Mouse (Mus musculus): ENCODE results near the gene Supt3.

The Supt3 gene

DNA sequence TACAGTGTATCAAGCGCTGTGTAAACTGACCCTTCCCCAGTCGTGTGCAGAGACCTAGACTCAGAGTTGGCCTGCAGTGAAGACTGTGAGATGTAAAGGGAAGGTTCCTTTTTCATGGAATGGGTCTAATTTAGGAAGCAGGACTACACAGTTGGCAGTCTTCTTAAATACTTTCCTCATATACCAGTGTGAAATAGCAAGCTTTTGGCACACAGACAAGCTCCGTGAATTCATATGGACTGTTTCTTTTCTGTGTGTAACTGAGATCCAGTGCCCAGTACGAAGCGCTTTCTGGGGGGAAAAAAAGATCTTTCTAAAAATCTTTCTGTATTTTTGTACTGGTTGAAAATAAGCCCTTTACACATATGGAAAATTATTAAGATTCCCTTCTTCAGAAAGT is 286.8 kb downstream of the Supt3 start:
- DNase-seq = no peak

GRCm38 (mm10) chr17:45065465-45065864 is 288.5 kb downstream of the Supt3 start:
- no peak for DNase-seq

DNA sequence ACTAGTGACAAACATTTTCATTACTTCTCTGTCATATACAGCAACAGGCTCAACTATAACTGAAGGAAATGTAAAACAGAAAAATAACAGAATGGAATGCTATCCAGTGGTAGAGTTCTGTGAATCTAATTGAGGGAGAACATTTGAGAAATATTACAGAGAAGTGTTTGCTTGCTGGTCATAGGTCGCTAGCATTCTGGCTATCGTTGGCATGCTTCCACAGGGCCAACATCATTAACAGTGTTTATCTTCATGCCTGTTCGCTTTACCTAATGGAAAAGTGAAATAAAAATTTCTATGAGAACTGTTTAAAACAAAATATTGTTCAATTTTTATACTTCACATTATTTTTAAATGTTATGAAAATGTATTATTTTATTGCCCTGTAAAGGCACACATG is 290.5 kb downstream of the Supt3 start:
- DNase-seq = no peak

DNA sequence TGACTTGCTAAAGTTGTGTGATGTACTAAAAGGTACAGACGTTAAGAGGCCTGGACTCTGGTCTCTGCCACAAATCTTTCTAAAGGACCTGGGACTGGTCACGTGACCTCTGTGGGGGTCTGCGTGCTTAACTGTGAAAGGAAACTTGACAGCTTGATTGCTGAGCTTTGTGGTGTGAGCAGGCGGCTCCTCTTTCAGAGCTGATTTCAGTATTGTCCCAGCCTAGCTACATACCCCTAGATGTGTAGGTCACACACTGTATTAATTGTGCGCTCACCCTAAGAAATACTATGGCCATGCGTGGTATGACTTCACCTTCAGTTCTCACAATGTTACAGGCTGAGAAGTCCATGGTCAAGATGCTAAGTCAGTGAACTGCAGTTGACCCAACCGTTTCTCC is 291.4 kb downstream of the Supt3 start:
- DNase-seq = no peak

DNA sequence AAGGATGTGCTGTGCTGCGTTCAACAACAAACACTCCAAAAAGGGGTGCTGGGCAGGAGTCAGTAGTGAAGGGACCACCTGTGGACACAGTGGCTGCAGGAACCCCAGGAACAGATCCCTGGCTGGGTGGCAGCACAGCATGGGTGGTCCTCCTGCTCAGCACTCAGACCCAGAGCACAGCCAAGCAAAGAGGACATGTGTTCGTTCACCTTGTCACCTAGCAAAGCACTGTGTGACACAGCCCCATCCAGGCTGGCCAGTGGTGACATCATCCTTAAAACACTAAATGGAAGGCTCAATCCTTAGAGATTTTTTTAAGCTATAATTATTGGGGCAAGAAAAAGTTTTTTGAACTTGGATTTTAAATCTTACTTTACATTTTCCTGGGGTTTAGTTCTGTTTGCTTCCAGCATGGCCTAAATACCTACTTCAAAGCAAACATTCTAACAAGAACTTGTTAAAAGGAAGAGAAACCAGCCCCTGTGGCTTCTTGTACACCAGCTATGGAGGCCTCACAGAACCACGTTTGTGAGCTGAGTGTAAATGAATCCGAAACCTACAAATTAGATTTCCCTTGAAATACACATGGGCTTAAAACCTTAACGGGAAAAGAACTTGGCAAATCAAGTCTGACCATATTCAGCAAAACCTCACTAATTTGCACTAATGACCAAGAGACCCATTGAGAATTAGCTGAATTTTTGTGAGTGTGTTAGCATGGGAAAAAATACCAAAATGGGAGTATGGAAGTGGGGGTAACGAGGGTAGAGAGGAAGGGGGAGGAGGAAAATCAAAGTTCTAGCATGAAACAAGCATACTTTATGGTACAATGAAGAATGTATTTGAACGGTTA is 295.8 kb downstream of the Supt3 start:
- no peak for DNase-seq

DNA sequence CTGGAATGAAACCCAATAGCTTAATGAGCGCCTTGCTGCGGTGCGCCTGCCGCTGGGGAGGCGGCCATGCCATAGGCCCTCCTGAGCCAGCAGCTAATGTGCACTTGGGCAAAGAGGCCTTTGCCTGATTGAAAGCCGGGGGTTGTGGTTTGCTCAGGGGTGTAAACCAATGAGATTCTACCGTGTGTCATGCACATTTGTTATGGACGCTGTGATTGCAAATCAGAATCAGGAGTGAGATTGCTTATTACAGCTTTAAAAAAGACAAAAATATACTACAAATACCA is 296.3 kb downstream of the Supt3 start:
- no peak for DNase-seq

GRCm38 (mm10) chr17:45073779-45074178 is 296.8 kb downstream of the Supt3 start:
- DNase-seq = no peak

DNA sequence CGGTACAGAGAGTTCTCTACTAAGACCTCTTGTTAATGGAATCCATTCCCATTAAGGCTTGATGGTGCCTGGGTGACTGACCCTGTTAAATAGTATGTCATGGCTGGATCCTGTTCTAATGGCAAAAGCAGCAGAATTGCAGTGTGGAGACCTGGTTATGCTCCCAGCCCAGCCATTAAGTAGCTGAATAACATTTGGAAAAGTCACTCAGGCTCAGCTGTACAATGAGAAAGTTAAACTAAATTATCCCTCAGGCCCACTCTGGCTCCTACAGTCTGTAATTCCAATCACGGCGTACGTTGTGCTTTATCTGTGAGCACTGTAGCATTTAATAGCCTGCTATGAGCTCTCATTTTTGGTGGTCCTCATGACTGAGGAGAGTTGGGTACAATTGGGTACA is 300.0 kb downstream of the Supt3 start:
- DNase-seq = no peak

GRCm38 (mm10) chr17:45077921-45078640 is 301.1 kb downstream of the Supt3 start:
- no peak for DNase-seq

- DNase-seq = no peak
Observed at GRCm38 (mm10) chr17:45081521-45081920, 304.6 kb downstream of the Supt3 start.

- DNase-seq = peak; percentile 32
Observed at GRCm38 (mm10) chr17:45081955-45082475, 305.1 kb downstream of the Supt3 start.

- no peak for DNase-seq
Observed at GRCm38 (mm10) chr17:45086361-45086760, 309.4 kb downstream of the Supt3 start.

DNA sequence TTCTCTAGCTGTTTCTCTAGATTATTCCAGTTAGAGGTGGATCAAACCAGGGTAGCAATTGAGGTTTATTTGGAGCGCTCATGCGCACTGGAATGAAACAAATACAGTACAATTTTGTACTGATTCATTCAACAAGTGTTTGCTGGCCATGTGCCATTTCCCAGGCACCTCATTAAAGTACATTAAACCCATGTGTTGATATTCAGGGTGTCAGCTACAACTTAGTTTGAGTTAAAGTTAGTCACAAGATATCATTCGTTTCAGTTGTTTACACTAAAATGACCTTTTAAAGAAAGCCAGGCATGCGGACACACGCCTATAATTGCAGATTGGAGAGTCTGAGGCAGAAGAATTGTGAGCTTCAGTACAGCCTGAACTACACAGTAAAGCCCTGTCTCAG is 310.1 kb downstream of the Supt3 start:
- DNase-seq = peak; percentile 43

- no peak for DNase-seq
Observed at GRCm38 (mm10) chr17:45101064-45101463, 324.1 kb downstream of the Supt3 start.

GRCm38 (mm10) chr17:45115386-45115785 is 338.4 kb downstream of the Supt3 start:
- DNase-seq = no peak

DNA sequence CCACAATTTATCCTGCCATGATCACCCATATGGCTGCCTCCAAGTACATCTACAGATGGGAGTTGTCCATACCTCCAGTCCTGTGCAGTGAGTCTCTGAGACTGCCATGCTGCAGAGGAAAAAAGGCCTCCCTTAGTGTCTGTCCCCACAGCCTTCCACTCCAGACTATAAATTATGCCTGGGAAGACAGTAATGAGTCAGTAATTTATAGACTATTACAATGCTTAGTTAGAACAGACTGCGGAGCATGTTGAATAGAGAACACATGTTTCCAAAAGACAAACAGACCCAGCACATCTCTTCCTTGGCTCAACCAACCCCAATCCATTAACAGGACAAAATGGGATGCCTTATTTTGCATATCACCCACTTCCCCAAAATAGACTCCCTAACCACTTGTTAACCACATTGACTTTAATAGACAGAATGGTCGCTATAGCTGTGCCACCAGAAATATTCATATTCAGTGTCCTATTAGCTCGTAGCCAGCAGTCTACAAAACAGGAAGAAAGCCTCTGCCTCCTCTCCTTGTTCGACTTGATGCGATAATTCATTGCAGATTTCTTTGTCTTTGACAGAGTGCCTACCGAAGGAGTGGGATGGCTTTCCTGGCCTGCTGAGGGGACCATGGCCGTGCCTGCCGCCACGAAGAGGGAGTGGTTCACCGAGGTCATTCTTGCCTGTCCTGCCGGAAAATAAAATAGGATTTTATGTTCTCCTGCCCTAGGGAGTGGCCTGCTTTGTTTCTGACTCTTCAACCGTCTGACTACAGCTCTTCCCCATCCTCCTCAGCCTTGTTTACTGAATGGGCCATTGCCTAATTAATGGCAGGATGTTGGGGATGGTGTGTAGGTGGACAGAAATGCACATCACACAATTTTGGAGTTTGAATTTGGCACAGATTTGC is 341.9 kb downstream of the Supt3 start:
- DNase-seq = no peak

- no peak for DNase-seq
Observed at GRCm38 (mm10) chr17:45119609-45120201, 342.8 kb downstream of the Supt3 start.

DNA sequence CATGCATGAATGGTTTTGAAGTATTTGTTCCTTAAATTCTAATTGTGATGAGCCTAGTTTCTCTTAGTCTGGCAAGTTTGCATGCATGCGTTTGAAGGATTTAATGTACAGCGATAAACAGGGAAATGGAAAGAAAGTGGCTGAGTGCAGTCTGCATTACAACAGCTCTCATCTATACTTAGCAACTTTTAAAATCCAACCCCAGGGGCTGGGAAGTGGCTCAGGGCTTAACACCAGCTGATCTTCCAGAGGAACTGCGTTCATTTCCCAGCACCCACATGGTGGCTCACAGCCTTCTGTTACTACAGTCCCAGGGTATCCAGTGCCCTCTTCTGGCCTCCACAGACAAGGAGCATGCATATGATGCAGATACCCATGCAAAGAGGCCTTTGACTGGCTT is 346.9 kb downstream of the Supt3 start:
- no peak for DNase-seq

DNA sequence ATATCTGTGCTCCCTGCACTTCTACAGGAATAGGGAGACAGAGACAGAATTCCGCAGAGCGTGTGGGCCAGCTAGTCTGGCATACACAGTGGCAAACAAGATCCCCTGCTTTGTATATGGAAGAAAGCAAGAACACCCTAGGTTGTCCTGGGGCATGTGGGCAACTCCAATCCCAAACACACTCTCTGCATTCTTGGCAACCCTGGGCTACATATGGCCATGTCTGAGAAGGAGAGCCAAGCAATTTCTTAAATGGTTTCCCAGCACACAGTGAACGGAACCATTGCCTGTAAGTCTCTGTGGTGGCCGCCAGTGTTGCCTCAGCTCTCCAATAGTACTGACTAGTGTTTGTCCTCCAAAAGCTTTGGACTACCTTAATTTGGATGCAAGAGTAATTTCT is 351.7 kb downstream of the Supt3 start:
- no peak for DNase-seq

- no peak for DNase-seq
Observed at GRCm38 (mm10) chr17:45133501-45134400, 356.8 kb downstream of the Supt3 start.

DNA sequence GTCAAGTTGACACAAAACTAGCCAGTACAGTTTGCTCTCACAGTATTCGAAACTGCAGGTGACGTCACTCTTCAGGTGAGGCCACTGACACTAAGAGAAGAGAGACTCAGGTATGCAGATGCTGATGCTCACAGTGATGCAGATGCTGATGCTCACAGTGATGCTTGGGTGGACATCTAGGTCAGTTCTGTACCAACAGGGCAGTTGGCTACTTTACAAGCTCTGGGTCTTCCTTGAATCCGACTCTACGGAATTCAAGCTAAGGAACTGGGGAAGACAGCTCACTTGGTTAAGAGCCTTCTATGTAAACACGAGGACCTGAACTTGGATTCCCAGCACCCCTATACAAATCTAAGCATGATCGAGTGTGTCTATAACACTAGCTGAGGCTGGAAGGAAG is 359.5 kb downstream of the Supt3 start:
- no peak for DNase-seq

GRCm38 (mm10) chr17:45143043-45143442 is 366.1 kb downstream of the Supt3 start:
- no peak for DNase-seq

Data from kidney, postnatal 14 days (tissue).